Mouse (Mus musculus) bone marrow, adult 2 months (tissue): ENCODE data around the gene Appl2. TPM values are rescaled to one million over a fixed set of nuclear protein-coding genes. Genes with fewer than 3 reads are reported as not detected.

ENCODE experiments used
- H3K27ac ChIP-seq: fragments of 200-500 bp; 2 replicates; pipeline ENCODE4 v1.5.1; 2012; ENCODE audit warnings: low read depth, mild to moderate bottlenecking, control low read depth, inconsistent platforms, low read length; ENCODE audit not compliant: control insufficient read depth, poor library complexity, insufficient read depth
- H3K4me1 ChIP-seq: fragments of 200-500 bp; 2 replicates; pipeline ENCODE4 v1.6.1; 2011; ENCODE audit warnings: low read length; ENCODE audit not compliant: control insufficient read depth, insufficient read depth
- H3K4me3 ChIP-seq: fragments of 200-500 bp; replicated peaks from 2 replicates; pipeline ENCODE3; 2011; ENCODE audit warnings: mild to moderate bottlenecking, low read depth, low read length, control low read depth; ENCODE audit not compliant: control insufficient read depth
- CTCF ChIP-seq: fragments of 200-500 bp; IDR thresholded peaks from 2 replicates; pipeline ENCODE4 v1.5.1; 2011; ENCODE audit warnings: low read length, control low read depth; ENCODE audit not compliant: control insufficient read depth, insufficient read depth
- POLR2A ChIP-seq: fragments of 200-500 bp; IDR thresholded peaks from 2 replicates; pipeline ENCODE4 v1.6.1; 2011; ENCODE audit warnings: low read depth, mild to moderate bottlenecking, control low read depth, low read length, borderline replicate concordance; ENCODE audit not compliant: control insufficient read depth
- WGBS: fragments of 180-500 bp; shearing (Covaris S2); methylation state at CpG from one replicate; pipeline ENCODE4 v1.1.7; 2018; 5-methylcytosine and 5-hydroxymethylcytosine counted together
- polyA plus RNA-seq: library from polyadenylated mRNA; stranded (reverse); fragments of >200 nt; gene quantifications from 2 replicates; pipeline ENCODE4 v1.2.4, GENCODE M21; 2011; ENCODE audit warnings: low replicate concordance; ENCODE audit not compliant: missing spikeins, insufficient read depth, insufficient read length

Gene Appl2
- polyA plus RNA-seq, 1 experiment, result 9.3 TPM

DNA sequence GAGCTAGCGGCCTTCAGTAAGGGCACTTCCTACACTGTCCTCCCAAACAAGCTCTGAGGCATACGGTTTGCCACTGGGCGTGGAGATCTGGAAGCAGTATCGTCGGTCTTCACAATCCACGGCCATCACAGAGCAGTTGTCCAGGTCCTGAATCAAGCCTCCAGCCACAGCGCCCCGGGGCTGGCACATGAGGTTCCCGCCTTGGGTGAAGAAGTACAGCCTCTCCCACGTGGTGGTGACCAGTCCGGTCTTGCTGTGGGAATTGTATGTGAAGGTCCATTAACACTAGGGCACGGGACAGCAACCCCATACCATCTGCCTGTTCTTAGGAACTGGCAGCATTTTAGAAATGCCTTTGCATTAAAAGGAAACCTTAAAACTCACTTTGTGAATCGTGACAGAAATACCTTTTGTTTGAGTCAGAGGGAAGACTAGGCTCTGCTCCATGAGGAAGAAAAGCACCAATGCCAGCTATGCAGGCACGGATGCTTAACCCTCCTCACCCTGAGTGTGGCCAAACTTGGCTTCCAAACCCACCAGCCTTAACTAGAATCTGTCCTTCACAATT is 35.8 kb downstream of the Appl2 start:
- no peak for TF ChIP-seq POLR2A
- TF ChIP-seq CTCF, result no peak
- Histone ChIP-seq H3K27ac (no peak overlapping the region), H3K4me3 (no peak overlapping the region), H3K4me1 (no peaks in the 10 kb centered on the region)
- 90% methylated on average over 14 of the region's 14 CpGs for WGBS

DNA sequence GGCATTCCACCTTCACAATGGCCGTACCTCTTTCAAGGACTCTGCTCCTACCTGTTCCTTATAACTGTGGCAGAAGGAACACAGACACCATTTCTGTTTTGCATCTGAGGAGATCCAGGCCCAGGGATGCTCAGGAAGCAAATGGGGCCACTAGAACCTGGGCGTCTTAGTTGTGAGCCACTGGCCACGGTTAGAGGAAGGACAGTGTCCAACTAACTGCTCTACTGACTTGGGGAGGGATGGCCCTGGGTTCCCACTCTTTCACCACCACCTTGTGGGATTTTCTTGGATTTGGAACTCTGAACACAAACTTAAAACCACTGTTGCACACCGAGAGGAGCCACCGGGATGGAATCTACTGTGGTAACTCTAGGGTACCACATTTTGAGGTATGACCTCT is 36.7 kb downstream of the Appl2 start:
- 85% methylated on average over 5 of the region's 5 CpGs for WGBS
- TF ChIP-seq POLR2A, result no peak
- TF ChIP-seq CTCF, result no peak
- no peaks in the 10 kb centered on the region for H3K4me1 ChIP-seq
- H3K27ac ChIP-seq, result no peak overlapping the region
- H3K4me3 ChIP-seq, result no peak overlapping the region

DNA sequence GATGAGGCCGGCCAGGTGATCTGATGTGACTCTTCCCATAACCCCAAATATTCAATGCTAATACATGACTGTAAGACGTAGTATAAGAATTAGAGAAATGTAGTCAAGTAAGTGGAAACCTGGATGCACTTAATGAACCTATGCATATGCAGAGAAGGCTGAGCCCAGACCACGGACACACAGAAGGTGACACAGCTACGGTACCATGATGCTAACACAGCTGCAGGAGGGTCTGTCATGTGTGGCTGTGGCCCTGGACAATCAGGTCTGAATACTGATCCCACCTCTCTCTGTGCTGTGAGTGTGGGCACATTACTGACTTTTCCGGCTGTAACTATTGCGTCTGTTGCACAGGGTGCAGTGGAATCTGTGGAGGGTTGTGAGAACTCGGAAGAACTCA is 38.0 kb downstream of the Appl2 start:
- TF ChIP-seq POLR2A (no peak), CTCF (no peak)
- no peak overlapping the region for H3K4me3 ChIP-seq
- no peak overlapping the region for H3K27ac ChIP-seq
- 86% methylated on average over 7 of the region's 7 CpGs for WGBS
- H3K4me1 ChIP-seq, result no peaks in the 10 kb centered on the region

DNA sequence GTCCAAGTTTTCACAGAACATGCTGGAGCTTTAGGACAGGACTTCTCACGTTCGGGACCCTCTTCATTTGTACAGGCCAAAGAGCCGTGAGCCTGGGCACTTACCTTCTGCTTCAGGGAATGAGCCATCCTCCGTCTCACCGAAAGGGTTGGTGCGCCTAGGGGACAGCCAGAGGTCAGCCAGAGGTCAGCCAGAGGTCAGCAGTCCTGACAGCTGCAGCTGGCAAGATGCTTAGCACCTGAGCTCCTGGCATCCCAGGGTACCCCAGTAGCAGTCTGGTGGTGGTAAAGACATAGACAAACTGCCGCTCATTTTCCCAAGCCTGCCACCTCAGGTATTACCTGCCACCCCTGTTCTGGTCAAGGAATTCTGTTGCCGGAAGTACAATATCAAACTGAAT is 39.9 kb downstream of the Appl2 start:
- no peak for TF ChIP-seq POLR2A
- TF ChIP-seq CTCF, result no peak
- no peak overlapping the region for H3K4me3 ChIP-seq
- no peak overlapping the region for H3K27ac ChIP-seq
- WGBS, result 85% methylated on average over 8 of the region's 8 CpGs
- H3K4me1 ChIP-seq, result no peaks in the 10 kb centered on the region

DNA sequence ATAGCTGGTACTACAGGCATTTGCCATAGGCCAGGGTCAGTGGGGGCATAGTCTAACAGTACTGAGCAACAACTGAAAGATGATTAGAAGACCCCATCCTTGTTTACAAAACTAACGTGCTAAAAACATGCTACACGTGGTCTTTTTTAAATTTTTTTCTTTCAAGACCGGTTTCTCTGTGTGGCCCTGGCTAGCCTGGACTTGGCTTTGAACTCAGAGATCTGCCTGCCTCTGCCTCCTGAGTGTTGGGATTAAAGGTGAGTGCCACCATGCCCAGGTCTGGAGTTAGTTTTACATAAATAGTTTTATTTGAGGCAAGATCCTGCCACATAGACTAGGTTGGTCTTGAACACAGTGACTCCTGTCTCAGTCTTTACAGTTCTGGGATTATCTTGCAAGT is 41.4 kb downstream of the Appl2 start:
- no peak overlapping the region for H3K4me3 ChIP-seq
- TF ChIP-seq CTCF (no peak), POLR2A (no peak)
- no peaks in the 10 kb centered on the region for H3K4me1 ChIP-seq
- 87% methylated on average over 3 of the region's 3 CpGs for WGBS
- no peak overlapping the region for H3K27ac ChIP-seq

DNA sequence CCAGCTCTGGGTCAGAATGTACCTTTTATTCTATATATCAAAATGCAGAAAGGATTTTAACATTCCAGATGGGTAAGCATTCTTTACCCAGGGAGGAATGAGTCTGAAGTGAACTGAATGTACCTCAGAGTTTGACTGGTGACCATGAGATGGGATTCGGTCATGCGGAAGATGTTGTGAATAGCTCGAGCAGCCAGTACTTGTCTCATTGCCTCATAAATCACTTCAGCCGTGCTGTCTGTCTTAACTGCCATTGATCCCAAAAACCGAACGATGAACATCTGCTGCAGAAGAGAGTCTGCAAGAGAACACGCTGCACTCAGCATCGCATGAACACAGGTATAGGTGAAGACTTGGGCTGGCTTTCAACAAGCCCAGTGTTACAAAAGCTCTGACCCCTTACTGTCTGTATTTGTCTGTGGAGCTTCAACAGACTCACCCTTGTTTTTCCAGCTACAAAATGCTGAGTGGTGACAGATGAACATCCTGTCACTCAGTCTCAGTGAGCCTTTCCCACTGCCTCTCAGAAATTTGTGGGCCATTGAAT is 42.8 kb downstream of the Appl2 start:
- Histone ChIP-seq H3K4me1 (no peaks in the 10 kb centered on the region), H3K27ac (no peak overlapping the region), H3K4me3 (no peak overlapping the region)
- TF ChIP-seq POLR2A, result no peak
- no peak for TF ChIP-seq CTCF
- 88% methylated on average over 8 of the region's 8 CpGs for WGBS

DNA sequence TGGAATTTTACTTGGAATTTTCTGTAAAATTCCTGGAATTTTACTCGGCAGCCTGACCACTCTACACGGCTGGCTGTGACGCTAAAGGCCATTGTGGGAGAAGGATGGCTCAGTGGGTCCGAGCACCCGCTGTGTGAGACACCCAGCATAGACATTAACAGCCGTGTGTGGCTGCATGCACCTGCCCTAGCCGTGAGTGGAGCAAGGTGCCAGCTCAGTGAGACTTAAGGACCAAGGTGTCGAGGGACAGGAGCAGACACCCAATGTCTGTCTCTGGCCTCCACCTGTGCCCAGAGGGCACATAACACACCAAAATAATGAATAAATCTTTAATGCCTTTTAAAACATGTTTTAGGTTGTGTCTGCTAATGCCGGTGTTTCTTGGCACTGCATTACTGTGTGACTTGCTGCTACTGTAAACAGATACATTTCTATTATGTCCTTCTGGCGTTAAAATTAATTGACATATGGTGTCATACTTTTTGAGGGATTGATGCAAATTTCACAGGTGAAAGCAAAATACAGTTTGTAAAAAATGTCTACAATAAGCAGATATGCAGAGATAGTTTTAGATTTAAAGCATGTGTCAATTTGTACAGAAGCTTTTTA is 44.5 kb downstream of the Appl2 start:
- TF ChIP-seq POLR2A, result no peak
- TF ChIP-seq CTCF, result no peak
- WGBS, result 88% methylated on average over 10 of the region's 10 CpGs
- H3K4me3 ChIP-seq, result no peak overlapping the region
- H3K4me1 ChIP-seq, result no peaks in the 10 kb centered on the region
- H3K27ac ChIP-seq, result no peak overlapping the region

DNA sequence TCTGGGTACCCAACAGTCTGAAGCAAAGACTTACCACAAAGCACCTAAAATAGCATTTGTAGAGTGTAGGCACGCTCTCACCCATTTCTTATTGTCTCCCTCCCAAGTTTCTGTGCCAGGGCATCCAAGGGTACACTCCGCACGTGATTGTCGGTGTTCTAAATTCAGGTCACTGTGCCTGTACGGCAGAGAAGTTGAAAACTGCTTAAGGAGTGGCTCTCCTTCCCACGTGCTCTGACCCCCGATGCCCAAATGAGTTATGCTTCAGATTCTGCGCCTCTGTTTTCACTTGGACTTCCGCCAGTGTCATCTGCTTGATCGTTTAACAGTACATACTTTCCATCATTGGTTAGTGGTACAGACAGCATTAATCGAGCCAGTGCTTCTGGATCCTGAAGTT is 47.9 kb downstream of the Appl2 start:
- TF ChIP-seq CTCF (no peak), POLR2A (no peak)
- no peak overlapping the region for H3K27ac ChIP-seq
- no peak overlapping the region for H3K4me3 ChIP-seq
- H3K4me1 ChIP-seq, result no peaks in the 10 kb centered on the region
- 90% methylated on average over 11 of the region's 11 CpGs for WGBS
